Mouse (Mus musculus): ENCODE measurements at regions not wholly inside any gene's neighbourhood (a gene's known extent, or its start where the extent isn't known, plus 50 kb on each side); places are given as distances from the start of the nearest gene placed in this dataset. TPM values are rescaled to one million over a fixed set of nuclear protein-coding genes. Genes with fewer than 3 reads are reported as not detected.

Small RNA genes in the stretch of these regions (microRNA-seq; reads per million reads assigned to microRNA genes)
- gene Mir21c: not detected

Data from hindbrain, embryonic 14.5 days (tissue).